Mouse (Mus musculus) monocyte, adult 2 months (primary cell): Measurements from ENCODE around the gene R3hdml.
"Not testable (repeated sequence)": the region's sequence is repeated elsewhere in the genome, so short reads cannot be mapped to it uniquely, and the experiment has no call there.

Experiments
- DNase-seq, 2 experiments: peaks; one replicate each; pipeline ENCODE4 v3.0.0; 2022; ENCODE audit warnings: low spot score in 2 of 2, low read depth in 1 of 2

Gene R3hdml

GRCm38 (mm10) chr2:163492018-163492417 is at the start of gene R3hdml:
R3hdml (plus strand) TSS chr2:163492318.
- DNase-seq = no peak

- no peak for DNase-seq
Observed at GRCm38 (mm10) chr2:163443543-163443942, 48.6 kb upstream of the R3hdml start.

- DNase-seq = no peak
Observed at GRCm38 (mm10) chr2:163444017-163444416, 48.1 kb upstream of the R3hdml start.

DNA sequence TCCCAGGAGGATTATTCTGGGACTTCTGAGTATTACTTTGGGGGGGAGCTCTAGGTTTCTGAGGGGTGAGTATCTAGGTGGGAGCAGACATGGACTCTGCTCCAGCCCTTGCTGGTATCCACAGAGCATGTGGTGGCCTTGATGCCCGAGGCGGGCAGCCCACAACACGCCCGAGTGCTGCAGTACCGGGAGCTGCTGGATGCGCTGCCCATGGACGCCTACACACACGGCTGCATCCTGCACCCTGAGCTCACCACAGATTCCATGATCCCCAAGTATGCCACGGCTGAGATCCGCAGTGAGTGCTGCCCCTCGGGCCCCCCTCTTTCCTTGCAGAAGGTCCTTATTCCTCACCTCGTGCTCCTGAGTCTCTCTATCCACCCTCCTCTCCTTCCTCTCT is 44.7 kb upstream of the R3hdml start:
- no peak for DNase-seq

GRCm38 (mm10) chr2:163449276-163449675 is 42.8 kb upstream of the R3hdml start:
- no peak for DNase-seq

- DNase-seq = no peak
Observed at GRCm38 (mm10) chr2:163450668-163451295, 41.3 kb upstream of the R3hdml start.

GRCm38 (mm10) chr2:163452738-163453137 is 39.4 kb upstream of the R3hdml start:
- DNase-seq = no peak

DNA sequence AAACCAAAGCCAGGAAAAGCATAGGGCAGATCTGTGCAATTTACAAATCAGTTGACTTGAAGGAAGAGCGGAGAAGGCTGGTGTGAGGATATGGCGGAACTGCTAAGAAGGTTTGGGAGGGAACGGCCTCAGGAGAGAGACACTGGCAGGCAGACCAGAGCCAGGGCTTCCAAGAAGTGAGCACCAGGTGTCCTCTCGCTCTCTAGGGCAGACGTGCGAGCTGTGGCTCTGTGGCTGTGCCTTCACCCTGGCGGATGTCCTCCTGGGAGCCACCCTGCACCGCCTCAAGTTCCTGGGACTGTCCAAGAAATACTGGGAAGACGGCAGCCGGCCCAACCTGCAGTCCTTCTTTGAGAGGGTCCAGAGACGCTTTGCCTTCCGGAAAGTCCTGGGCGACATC is 38.7 kb upstream of the R3hdml start:
- no peak for DNase-seq

DNA sequence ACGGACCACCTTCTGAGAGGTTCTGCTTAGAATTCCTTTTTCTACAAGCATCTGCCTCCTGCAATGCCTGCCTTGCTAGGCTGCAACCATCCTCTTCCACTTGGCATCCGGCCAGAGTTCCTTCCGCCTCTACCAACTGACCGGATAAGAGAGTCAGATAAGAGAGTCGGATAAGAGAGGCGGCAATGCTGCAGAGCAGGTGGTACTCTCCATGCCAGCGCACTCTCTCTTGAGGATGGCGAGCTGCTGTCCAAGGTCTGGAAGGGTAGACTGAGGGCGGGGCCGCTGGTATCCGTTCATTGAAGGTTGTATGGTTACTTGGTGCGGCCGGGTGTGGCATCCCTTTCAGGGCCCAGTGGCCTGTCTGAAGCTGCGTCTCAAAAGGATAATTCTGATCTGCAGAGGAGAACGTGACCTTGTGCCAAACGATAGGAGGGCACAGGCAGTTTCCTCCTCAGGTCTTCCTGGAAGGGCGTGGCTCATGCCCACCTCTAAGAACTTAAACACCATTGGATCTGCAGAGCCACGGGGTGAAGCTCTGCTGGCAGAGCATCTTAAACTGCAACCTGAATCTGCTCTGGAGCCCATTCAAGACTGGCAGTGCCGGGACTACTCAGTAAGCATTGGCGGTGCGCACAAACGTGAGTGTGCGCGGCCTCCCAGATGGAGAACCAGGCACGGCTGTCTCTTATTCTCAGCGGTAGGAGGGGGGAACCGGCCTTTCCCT is 33.4 kb upstream of the R3hdml start:
- DNase-seq = no peak

DNA sequence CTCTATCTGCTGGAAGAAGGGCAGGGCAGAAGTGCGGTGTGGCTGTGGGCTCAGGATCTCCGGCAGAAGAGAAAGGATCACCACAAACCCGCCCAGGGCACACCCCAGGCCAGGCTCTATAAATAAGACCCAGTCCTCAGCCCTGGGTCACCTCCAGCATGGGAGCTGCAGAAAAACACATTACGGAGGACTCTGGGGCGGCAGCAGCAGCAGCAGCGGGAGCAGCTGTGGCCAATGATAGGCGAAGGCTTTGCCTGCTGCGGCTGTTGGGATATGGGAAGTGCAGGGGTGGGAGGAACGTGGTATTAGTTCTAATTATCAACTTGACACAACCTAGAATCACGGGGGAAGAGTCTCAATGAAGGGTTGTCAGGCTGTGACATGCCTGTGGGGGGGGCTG is 32.7 kb upstream of the R3hdml start:
- DNase-seq = no peak

GRCm38 (mm10) chr2:163460622-163461021 is 31.5 kb upstream of the R3hdml start:
- no peak for DNase-seq

DNA sequence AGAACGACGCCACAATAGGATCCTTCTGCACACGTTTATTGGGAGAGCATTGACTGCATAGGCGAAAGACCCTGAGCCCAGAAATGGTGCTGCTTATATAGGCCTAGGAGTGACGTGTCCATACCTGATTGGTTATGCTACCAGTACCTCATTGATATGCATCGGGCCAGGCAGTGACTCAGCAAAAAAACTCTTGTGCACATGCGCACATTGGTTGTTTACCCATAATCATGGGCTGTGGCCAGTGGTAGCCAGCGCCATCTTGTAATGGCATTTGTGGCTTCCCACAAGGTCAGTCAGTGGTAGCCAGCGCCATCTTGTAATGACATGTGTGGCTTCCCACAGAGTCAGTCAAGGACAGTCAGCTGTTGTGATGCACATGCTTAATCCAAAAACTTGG is 30.8 kb upstream of the R3hdml start:
- DNase-seq = not testable (repeated sequence)

GRCm38 (mm10) chr2:163462386-163462785 is 29.7 kb upstream of the R3hdml start:
- DNase-seq = no peak

- no peak for DNase-seq
Observed at GRCm38 (mm10) chr2:163462801-163463200, 29.3 kb upstream of the R3hdml start.

- DNase-seq = no peak
Observed at GRCm38 (mm10) chr2:163463251-163463769, 28.8 kb upstream of the R3hdml start.

- no peak for DNase-seq
Observed at GRCm38 (mm10) chr2:163463998-163464397, 28.1 kb upstream of the R3hdml start.

DNA sequence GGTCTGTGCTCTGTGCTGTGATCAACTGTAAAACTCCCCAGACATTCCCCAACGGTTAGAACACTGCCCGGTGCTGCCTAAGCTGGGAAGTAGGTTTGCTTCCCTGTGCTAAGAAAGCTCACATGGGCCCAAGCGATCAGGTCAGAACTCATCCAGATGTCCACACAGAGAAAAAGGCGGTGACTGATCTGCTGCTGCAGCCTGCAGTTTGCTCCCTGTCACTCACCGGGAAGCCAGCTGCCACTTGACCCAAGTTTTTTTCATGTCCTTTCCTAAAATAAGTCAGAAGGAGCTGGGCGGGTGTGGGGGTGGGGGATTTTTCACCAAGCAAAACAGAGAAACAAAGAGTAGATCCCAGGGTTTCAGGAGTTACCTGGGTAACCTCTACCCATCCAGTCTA is 27.6 kb upstream of the R3hdml start:
- no peak for DNase-seq

GRCm38 (mm10) chr2:163466771-163467170 is 25.3 kb upstream of the R3hdml start:
- no peak for DNase-seq

DNA sequence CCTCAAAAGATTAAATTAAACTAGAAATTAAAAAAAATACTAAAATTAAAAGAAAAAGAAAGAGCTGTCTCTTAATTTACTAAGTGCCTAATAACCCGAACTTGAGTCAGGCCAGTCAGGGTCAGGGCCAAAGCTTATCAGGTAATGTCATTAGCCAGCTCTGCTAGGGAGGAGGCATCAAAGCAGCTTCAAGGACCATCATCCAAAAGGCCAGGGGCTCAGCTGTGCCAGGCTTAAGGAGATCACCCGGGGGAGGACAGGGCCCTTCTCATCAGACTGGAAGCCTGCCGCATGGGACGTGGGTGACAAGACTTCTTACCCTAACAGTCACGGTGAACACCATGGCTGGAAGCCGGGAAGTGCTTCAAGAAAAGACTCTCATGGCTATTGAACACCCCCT is 24.5 kb upstream of the R3hdml start:
- DNase-seq = no peak

DNA sequence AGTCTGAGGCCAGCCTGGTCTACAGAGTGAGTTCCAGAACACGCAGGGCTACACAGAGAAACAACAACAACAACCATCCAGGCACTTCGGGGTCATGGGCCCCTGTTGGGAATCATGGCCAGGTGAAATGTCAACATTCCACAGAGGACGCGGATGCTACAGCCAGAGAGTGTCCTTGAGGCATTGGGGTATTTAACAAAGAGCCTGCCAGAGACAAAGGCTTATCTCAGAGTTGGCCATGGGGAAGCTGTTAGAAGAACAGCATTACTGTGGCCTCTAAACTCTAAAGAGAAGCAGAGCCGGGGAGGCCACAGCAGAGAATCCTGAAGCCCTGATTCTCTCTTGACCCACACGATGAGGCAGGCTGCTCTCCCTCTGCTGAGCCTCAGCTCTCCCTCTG is 23.3 kb upstream of the R3hdml start:
- no peak for DNase-seq

GRCm38 (mm10) chr2:163469711-163470110 is 22.4 kb upstream of the R3hdml start:
- no peak for DNase-seq

- DNase-seq = no peak
Observed at GRCm38 (mm10) chr2:163471136-163471535, 21.0 kb upstream of the R3hdml start.
